Mouse (Mus musculus) C2C12 (cell line): ENCODE data around the gene B4galt1. TPM values are rescaled to one million over a fixed set of nuclear protein-coding genes. Genes with fewer than 3 reads are reported as not detected.

Experiments used
- H3K27me3 ChIP-seq: one replicate; pipeline ENCODE4 v1.6.1; 2011; ENCODE audit not compliant: control insufficient read depth, insufficient read depth, insufficient read length
- H3K36me3 ChIP-seq: one replicate; pipeline ENCODE4 v1.6.1; 2011; ENCODE audit not compliant: control insufficient read depth, insufficient read depth
- H3K4me3 ChIP-seq: one replicate; pipeline ENCODE4 v1.5.1; 2011; ENCODE audit warnings: mild to moderate bottlenecking, control low read depth; ENCODE audit not compliant: poor library complexity, insufficient read depth, severe bottlenecking
- H3K79me2 ChIP-seq: one replicate; pipeline ENCODE4 v1.6.1; 2011; ENCODE audit not compliant: control insufficient read depth, insufficient read depth
- H3K79me3 ChIP-seq: one replicate; pipeline ENCODE4 v1.6.1; 2011; ENCODE audit warnings: low read depth, control low read depth
- H3ac ChIP-seq: one replicate; pipeline ENCODE3; 2011; ENCODE audit warnings: low read depth; ENCODE audit not compliant: control insufficient read depth, insufficient read length
- CEBPB ChIP-seq: IDR thresholded peaks from one replicate; pipeline ENCODE4 v1.6.1; 2011; ENCODE audit warnings: low read depth, mild to moderate bottlenecking, control low read depth, moderate library complexity
- CTCF ChIP-seq: IDR thresholded peaks from one replicate; pipeline ENCODE4 v1.5.1; 2011; ENCODE audit not compliant: control insufficient read depth, insufficient read depth, insufficient read length
- FOSL1 ChIP-seq: IDR thresholded peaks from one replicate; pipeline ENCODE4 v1.8.0; 2011; ENCODE audit warnings: mild to moderate bottlenecking, low read length; ENCODE audit not compliant: poor library complexity, insufficient read depth, severe bottlenecking
- MAX ChIP-seq: IDR thresholded peaks from one replicate; pipeline ENCODE4 v1.6.1; 2011; ENCODE audit warnings: mild to moderate bottlenecking, control low read depth
- MYOD1 ChIP-seq: IDR thresholded peaks from one replicate; pipeline ENCODE4 v1.6.1; 2011; ENCODE audit warnings: low read depth; ENCODE audit not compliant: control insufficient read depth, insufficient read length
- MYOG ChIP-seq: IDR thresholded peaks from one replicate; pipeline ENCODE4 v1.6.1; 2011; ENCODE audit not compliant: control insufficient read depth, insufficient read length; ENCODE audit errors: extremely low read depth
- USF1 ChIP-seq: IDR thresholded peaks from one replicate; pipeline ENCODE4 v1.6.1; 2011; ENCODE audit warnings: low read depth, mild to moderate bottlenecking, control low read depth, moderate library complexity
- polyA plus RNA-seq: library from polyadenylated mRNA; unstranded; fragments of >200 nt; fragmentation: generic; extraction: Trizol; gene quantifications from one replicate; pipeline ENCODE4 v1.2.1, GENCODE M21; 2012; ENCODE audit warnings: missing spikeins

The B4galt1 gene
- polyA plus RNA-seq, 1 experiment, result 42.2 TPM

GRCm38 (mm10) chr4:40834232-40834786, 19.5 kb downstream of the B4galt1 start:
- H3K27me3 ChIP-seq, result no peaks in the 10 kb centered on the region
- peaks cover 9% of the 10 kb centered on the region for H3K36me3 ChIP-seq
- peaks cover 81% of the 10 kb centered on the region for H3K79me3 ChIP-seq
- H3K4me3 ChIP-seq, result no peak overlapping the region
- TF ChIP-seq CTCF (no peak), MYOG (no peak), MAX (no peak), FOSL1 (no peak), USF1 (no peak), CEBPB (no peak), MYOD1 (no peak)
- peaks cover 98% of the 10 kb centered on the region for H3K79me2 ChIP-seq
- no peak overlapping the region for H3ac ChIP-seq

- no peak for TF ChIP-seq MYOD1
- TF ChIP-seq CEBPB, result no peak
- no peak for TF ChIP-seq CTCF
- no peak for TF ChIP-seq MYOG
- TF ChIP-seq USF1, result no peak
- TF ChIP-seq MAX, result no peak
- TF ChIP-seq FOSL1, result no peak
- peaks cover 81% of the 10 kb centered on the region for H3K79me3 ChIP-seq
- H3K36me3 ChIP-seq, result peaks cover 9% of the 10 kb centered on the region
- no peak overlapping the region for H3ac ChIP-seq
- H3K27me3 ChIP-seq, result no peaks in the 10 kb centered on the region
- peaks cover 98% of the 10 kb centered on the region for H3K79me2 ChIP-seq
- H3K4me3 ChIP-seq, result no peak overlapping the region
Measured at GRCm38 (mm10) chr4:40833381-40834231, 20.2 kb downstream of the B4galt1 start.

DNA sequence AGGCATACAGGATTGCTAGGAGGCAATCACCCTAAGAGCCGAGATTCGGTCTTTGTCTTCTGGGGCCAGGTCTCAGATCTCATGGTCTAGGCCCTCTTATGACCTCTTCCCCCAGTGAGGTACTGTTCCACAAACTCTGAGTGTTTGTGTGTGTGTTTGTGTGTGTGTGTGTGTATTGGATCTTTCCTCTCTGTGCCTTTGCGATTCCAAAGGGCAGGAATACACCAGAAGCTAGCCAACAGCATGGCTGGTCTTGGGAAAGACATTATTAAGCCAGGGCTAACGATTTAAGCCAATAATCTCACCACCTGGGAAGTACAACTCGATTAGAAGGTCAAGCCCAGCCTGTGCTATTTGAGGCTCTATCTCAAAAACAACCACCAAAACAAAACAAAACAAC, 23.3 kb downstream of the B4galt1 start:
- no peak for TF ChIP-seq FOSL1
- TF ChIP-seq MAX, result no peak
- TF ChIP-seq USF1, result no peak
- TF ChIP-seq MYOD1, result no peak
- no peak for TF ChIP-seq CTCF
- no peak for TF ChIP-seq MYOG
- TF ChIP-seq CEBPB, result no peak
- peaks cover 73% of the 10 kb centered on the region for H3K79me3 ChIP-seq
- peaks cover 98% of the 10 kb centered on the region for H3K79me2 ChIP-seq
- H3K27me3 ChIP-seq, result no peaks in the 10 kb centered on the region
- peaks cover 13% of the 10 kb centered on the region for H3K36me3 ChIP-seq
- H3K4me3 ChIP-seq, result no peak overlapping the region
- H3ac ChIP-seq, result no peak overlapping the region

DNA sequence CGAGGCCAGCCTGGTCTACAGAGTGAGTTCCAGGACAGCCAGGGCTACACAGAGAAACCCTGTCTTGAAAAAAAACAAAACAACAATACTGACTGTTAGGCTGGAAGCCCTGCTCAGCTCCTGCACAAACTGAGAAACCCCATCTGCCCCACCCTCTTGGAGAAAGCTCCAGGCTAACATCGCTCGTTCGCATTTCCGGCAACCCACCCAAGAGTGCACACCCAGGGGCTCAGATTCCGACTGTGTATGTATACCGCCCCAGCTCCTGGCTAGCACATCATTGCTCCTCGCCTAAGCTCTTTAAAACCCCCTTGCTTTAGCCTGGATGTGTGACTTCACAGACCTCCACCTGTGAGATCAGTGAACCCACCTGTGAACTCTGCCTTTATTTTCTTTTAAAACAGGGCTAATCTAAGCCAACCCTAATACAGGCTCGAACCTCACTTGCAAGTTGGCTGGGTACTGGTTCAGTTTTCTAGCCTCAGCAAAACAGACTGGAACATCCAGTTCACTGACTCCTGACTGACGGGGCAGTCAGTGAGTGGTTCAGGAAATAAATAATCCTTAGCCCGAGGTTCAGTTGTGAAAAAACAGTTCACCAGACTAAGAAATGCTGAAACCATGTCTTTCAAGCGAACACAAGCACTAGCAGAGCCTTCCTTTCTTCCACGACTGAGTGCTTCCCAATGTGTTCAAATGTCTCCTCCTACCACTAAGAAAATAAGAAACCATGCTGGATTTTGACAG, 24.0 kb downstream of the B4galt1 start:
- Histone ChIP-seq H3ac (no peak overlapping the region), H3K27me3 (no peaks in the 10 kb centered on the region), H3K79me2 (peaks cover 98% of the 10 kb centered on the region), H3K79me3 (peaks cover 70% of the 10 kb centered on the region), H3K4me3 (no peak overlapping the region), H3K36me3 (peaks cover 13% of the 10 kb centered on the region)
- no peak for TF ChIP-seq USF1
- no peak for TF ChIP-seq CEBPB
- TF ChIP-seq MYOG, result no peak
- TF ChIP-seq FOSL1, result no peak
- TF ChIP-seq MAX, result no peak
- TF ChIP-seq MYOD1, result no peak
- no peak for TF ChIP-seq CTCF

GRCm38 (mm10) chr4:40828910-40829309, 24.9 kb downstream of the B4galt1 start:
- Histone ChIP-seq H3K79me3 (peaks cover 69% of the 10 kb centered on the region), H3K79me2 (peaks cover 98% of the 10 kb centered on the region), H3ac (no peak overlapping the region), H3K27me3 (no peaks in the 10 kb centered on the region), H3K4me3 (no peak overlapping the region), H3K36me3 (peaks cover 13% of the 10 kb centered on the region)
- TF ChIP-seq CTCF, result no peak
- no peak for TF ChIP-seq FOSL1
